Mouse (Mus musculus) lung, postnatal 0 days (tissue): Measurements from ENCODE around the gene Ppp2r5e. TPM values are rescaled to one million over a fixed set of nuclear protein-coding genes. Genes with fewer than 3 reads are reported as not detected.
A peak's percentile ranks its signal among the peaks of the same experiment; 100 is the strongest.

Experiments
- ATAC-seq: fragments of 200-750 bp; cut with Nextera tagmentation; 2 replicates; pipeline ENCODE4 v1.8.0; 2017; ENCODE audit warnings: moderate library complexity
- DNase-seq: peaks from one replicate; pipeline ENCODE4 v3.0.0-alpha.2; 2016; ENCODE audit warnings: low spot score
- H3K27ac ChIP-seq: fragments of 300-500 bp; sonication (generic); 2 replicates; pipeline ENCODE4 v1.5.1; 2014; ENCODE audit warnings: antibody characterized with exemption, mild to moderate bottlenecking, low read length, mixed read lengths
- H3K27me3 ChIP-seq: fragments of 300-500 bp; sonication (generic); replicated peaks from 2 replicates; pipeline ENCODE4 v1.6.1; 2014; ENCODE audit warnings: low read length, mixed read lengths; ENCODE audit not compliant: insufficient read depth
- H3K36me3 ChIP-seq: fragments of 300-500 bp; sonication (generic); 2 replicates; pipeline ENCODE4 v1.6.1; 2014; ENCODE audit warnings: low read length, mixed read lengths; ENCODE audit not compliant: insufficient read depth
- H3K4me1 ChIP-seq: fragments of 300-500 bp; sonication (generic); 2 replicates; pipeline ENCODE4 v1.6.1; 2014; ENCODE audit warnings: antibody characterized with exemption, low read depth, low read length, mixed read lengths; ENCODE audit not compliant: insufficient read depth
- H3K4me2 ChIP-seq: fragments of 300-500 bp; sonication (generic); replicated peaks from 2 replicates; pipeline ENCODE4 v1.6.1; 2014; ENCODE audit warnings: low read depth, mild to moderate bottlenecking, low read length, moderate library complexity, mixed read lengths
- H3K4me3 ChIP-seq: fragments of 300-500 bp; sonication (generic); 2 replicates; pipeline ENCODE4 v1.5.1; 2014; ENCODE audit warnings: low read depth, low read length
- H3K9ac ChIP-seq: fragments of 300-500 bp; sonication (generic); replicated peaks from 2 replicates; pipeline ENCODE4 v1.6.1; 2014; ENCODE audit warnings: low read depth, mild to moderate bottlenecking
- H3K9me3 ChIP-seq: fragments of 300-500 bp; sonication (generic); 2 replicates; pipeline ENCODE4 v1.6.1; 2016; ENCODE audit warnings: low read length, mixed read lengths
- CTCF ChIP-seq: IDR thresholded peaks from 2 replicates; pipeline ENCODE4 v1.5.1; 2016; ENCODE audit warnings: antibody characterized with exemption, mild to moderate bottlenecking
- EP300 ChIP-seq: IDR thresholded peaks from 2 replicates; pipeline ENCODE4 v1.6.1; 2016; ENCODE audit warnings: antibody characterized with exemption, mild to moderate bottlenecking, control low read depth
- WGBS: fragments of 180-500 bp; shearing (Covaris S2); extraction: QIAGEN DNeasy Blood & Tissue Kit; methylation state at CpG from one replicate; pipeline ENCODE4 v1.1.7; 2014; 5-methylcytosine and 5-hydroxymethylcytosine counted together
- polyA plus RNA-seq: library from polyadenylated mRNA; unstranded; fragments of >200 nt; fragmentation: Nextera tagmentation; extraction: Ambion mirVana; gene quantifications from 2 replicates; pipeline ENCODE4 v1.2.1, GENCODE M21; 2015

Ppp2r5e gene
- 13.3 and 15.6 TPM in 2 replicates for polyA plus RNA-seq

GRCm38 (mm10) chr12:75596154-75597002, at the start of gene Ppp2r5e:
TSS of gene Ppp2r5e (minus strand) at chr12:75596245.
- WGBS, result under 1% methylated on average over 48 of the region's 72 CpGs
- Histone ChIP-seq H3K4me1 (no peaks in the 10 kb centered on the region; the same call in 1 of the 2 replicates), H3K36me3 (no peaks in the 10 kb centered on the region), H3K9ac (peak within 1 kb of the TSS; percentile 96), H3K4me3 (peak within 1 kb of the TSS; percentile 98), H3K9me3 (no peaks in the 10 kb centered on the region), H3K4me2 (peak within 1 kb of the TSS; percentile 54), H3K27ac (peak within 1 kb of the TSS; percentile 96), H3K27me3 (no peaks in the 10 kb centered on the region)
- DNase-seq (peak; percentile 99), ATAC-seq (peak; percentile 99)
- no peak for TF ChIP-seq EP300
- no peak; the same call in 1 of the 2 replicates for TF ChIP-seq CTCF

- Histone ChIP-seq H3K9ac (no peak overlapping the region), H3K36me3 (no peaks in the 10 kb centered on the region), H3K9me3 (no peaks in the 10 kb centered on the region), H3K27me3 (no peaks in the 10 kb centered on the region), H3K4me3 (no peak overlapping the region), H3K27ac (no peak overlapping the region), H3K4me2 (no peak overlapping the region), H3K4me1 (no peaks in the 10 kb centered on the region)
- no peak for DNase-seq
- ATAC-seq, result no peak
- peak; percentile 59 for TF ChIP-seq CTCF
- no peak for TF ChIP-seq EP300
- WGBS, result 91% methylated on average over 1 of the region's 1 CpGs
Measured at GRCm38 (mm10) chr12:75645780-75646179, 49.7 kb upstream of the Ppp2r5e start.

GRCm38 (mm10) chr12:75641726-75642125, 45.7 kb upstream of the Ppp2r5e start:
- Histone ChIP-seq H3K27ac (no peak overlapping the region), H3K4me3 (no peak overlapping the region), H3K4me2 (no peak overlapping the region), H3K36me3 (no peaks in the 10 kb centered on the region), H3K4me1 (no peaks in the 10 kb centered on the region), H3K9me3 (no peaks in the 10 kb centered on the region), H3K27me3 (no peaks in the 10 kb centered on the region), H3K9ac (no peak overlapping the region)
- TF ChIP-seq CTCF (peak; percentile 15; the same call in 1 of the 2 replicates), EP300 (no peak)
- 93% methylated on average over 1 of the region's 1 CpGs for WGBS
- ATAC-seq, result no peak
- DNase-seq, result no peak

- ATAC-seq, result no peak
- no peak overlapping the region for H3K4me3 ChIP-seq
- 74% methylated on average over 2 of the region's 2 CpGs for WGBS
Measured at GRCm38 (mm10) chr12:75638345-75638744, 42.3 kb upstream of the Ppp2r5e start.

GRCm38 (mm10) chr12:75637103-75637502, 41.1 kb upstream of the Ppp2r5e start:
- DNase-seq (no peak), ATAC-seq (no peak)
- no peaks in the 10 kb centered on the region for H3K9me3 ChIP-seq
- no peak overlapping the region for H3K9ac ChIP-seq
- H3K36me3 ChIP-seq, result no peaks in the 10 kb centered on the region
- H3K27me3 ChIP-seq, result no peaks in the 10 kb centered on the region
- H3K4me1 ChIP-seq, result no peaks in the 10 kb centered on the region
- no peak overlapping the region for H3K27ac ChIP-seq
- no peak overlapping the region for H3K4me3 ChIP-seq
- 73% methylated on average over 3 of the region's 3 CpGs for WGBS
- TF ChIP-seq CTCF (no peak), EP300 (no peak)
- no peak overlapping the region for H3K4me2 ChIP-seq

More at GRCm38 (mm10) chr12:75638345-75638744, 42.3 kb upstream of the Ppp2r5e start:
- Histone ChIP-seq H3K9ac (no peak overlapping the region), H3K36me3 (no peaks in the 10 kb centered on the region), H3K4me2 (no peak overlapping the region), H3K27me3 (no peaks in the 10 kb centered on the region), H3K27ac (no peak overlapping the region), H3K9me3 (no peaks in the 10 kb centered on the region), H3K4me1 (no peaks in the 10 kb centered on the region)
- TF ChIP-seq CTCF (no peak), EP300 (no peak)
- DNase-seq, result no peak

- H3K4me2 ChIP-seq, result no peak overlapping the region
- ATAC-seq (no peak), DNase-seq (no peak)
- WGBS, result 79% methylated on average over 10 of the region's 10 CpGs
- TF ChIP-seq CTCF (no peak), EP300 (no peak)
- H3K27me3 ChIP-seq, result no peaks in the 10 kb centered on the region
- H3K9me3 ChIP-seq, result no peaks in the 10 kb centered on the region
- H3K4me1 ChIP-seq, result no peaks in the 10 kb centered on the region
- no peaks in the 10 kb centered on the region; the same call in 1 of the 2 replicates for H3K36me3 ChIP-seq
- H3K9ac ChIP-seq, result no peak overlapping the region
- H3K27ac ChIP-seq, result no peak overlapping the region
- H3K4me3 ChIP-seq, result no peak overlapping the region
Measured at GRCm38 (mm10) chr12:75635771-75636430, 39.9 kb upstream of the Ppp2r5e start.
